Mouse (Mus musculus): ENCODE measurements around the gene Adgrd1. TPM values are rescaled to one million over a fixed set of nuclear protein-coding genes. Genes with fewer than 3 reads are reported as not detected.
"Not testable (repeated sequence)": the region's sequence is repeated elsewhere in the genome, so short reads cannot be mapped to it uniquely, and the experiment has no call there.

The Adgrd1 gene
- total RNA-seq, 2 experiments from 2014 or later, result 2.1 to 2.9 TPM

DNA sequence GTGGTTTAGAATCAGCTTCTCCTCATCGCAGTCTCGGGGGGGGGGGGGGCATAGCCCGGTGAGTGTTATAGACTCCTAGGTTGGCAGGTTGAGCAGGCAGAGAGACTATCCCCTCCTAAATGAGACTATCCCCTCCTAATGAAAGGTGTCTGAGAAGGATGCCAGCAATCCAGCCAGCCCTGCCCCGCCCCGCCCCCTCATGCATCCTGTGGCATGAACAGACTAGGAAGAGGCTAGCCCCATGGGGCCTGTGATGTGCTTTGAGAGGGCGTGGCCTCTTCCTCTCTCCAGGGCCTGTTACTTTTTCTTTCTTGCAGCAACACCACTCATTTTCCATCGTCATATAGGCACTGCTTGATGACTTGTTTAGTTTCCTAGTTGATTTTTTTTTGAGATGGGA lies 15.0 kb upstream of the Adgrd1 start:
- DNase-seq (ENCODE audit: low spot score in 2 of 2), result no peak
- intact Hi-C loops (cut with DNase I), result no loop called here

DNA sequence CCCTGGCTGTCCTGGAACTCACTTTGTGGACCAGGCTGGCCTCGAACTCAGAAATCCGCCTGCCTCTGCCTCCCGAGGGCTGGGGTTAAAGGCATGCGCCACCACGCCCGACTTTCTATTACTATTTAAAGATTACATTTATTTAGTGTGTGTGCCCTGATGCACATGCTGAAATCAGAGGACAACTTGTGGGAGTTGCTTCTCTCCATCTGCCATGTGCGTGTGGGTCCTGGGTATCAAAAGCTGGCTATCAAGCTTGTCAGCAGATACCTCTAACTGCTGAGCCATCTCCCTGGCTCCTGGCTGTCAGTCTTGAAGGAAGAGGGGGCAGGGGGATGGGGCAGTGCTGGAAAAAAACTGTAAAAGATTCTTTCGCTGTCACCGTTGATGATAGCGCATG lies 11.4 kb upstream of the Adgrd1 start:
- DNase-seq (ENCODE audit: low spot score in 2 of 2), result no peak
- intact Hi-C loops (cut with DNase I), result no loop called here

DNA sequence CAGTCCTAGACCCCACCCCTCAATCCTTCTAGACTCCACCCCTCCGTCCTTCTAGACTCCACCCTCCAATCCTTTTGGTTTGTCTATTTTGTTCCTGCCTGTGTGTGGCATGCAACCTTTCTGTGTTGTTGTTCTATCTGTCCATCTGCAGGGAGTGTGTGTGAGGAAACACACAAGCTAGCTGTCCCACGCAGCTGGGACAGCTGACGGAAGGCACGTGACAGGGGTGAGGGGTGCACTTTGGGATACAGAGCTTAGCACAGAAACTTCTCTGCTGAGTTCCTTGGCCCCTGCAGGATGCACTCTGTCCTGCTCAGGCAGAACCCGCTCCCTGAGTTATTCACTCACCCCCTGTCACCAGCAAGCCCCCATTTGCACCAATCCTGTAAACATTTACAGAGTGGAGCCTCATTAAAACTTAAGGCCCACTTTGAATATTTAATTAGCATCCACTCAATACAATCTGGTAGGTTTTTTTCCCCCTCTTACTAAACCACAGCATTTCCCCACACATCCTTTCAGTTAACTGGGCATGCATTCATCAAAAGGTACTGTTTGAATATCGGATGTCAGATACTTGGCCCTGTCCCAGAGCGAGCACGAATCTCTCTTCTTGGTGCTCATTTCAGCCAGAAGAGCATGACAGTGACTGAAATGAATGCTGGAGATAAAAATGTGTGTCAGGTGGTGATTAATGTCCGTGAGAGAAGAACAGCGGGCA lies 4.0 kb upstream of the Adgrd1 start:
- DNase-seq (ENCODE audit: low spot score in 2 of 2), result no peak
- intact Hi-C loops (cut with DNase I), result no loop called here

DNA sequence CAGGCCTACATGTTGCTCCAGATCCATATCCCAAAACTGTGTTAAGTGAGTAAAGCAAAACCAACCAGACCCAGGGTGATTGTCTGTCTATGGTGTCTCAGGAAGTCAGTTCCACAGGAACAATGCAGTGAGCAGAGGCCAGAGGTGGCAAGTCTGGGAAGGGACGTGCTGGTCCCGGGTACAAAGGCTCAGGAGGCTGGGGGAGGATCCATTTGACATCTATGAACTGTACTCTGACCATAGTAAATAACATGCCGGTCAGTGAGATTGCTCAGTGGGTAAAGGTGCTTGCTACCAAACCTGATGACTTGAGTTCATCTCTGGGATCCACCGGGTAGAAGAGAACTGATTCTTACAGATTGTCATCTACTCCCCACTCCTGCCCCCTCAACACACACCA lies 3.4 kb upstream of the Adgrd1 start:
- no peak for DNase-seq (ENCODE audit: low spot score in 2 of 2)
- intact Hi-C loops (cut with DNase I), result no loop called here

DNA sequence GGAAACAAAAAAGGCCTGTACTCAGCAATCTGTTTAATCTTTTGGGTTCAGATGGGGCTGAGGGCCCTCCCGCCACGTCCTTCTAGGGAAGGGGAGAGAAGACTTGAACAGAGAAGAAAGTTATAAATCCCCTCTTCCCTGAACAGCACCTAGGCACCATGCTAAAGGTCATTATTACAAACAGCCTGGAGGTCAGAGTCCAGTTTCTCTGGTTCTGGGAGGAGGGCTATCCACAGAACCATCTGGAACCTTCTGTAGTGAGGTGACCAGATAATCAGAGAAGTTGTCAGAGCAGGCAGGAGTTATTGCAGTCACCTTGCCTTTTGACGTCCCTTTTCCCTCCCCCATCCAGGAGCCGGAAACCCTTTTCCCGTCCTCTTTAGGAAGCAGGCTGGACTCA lies 2.3 kb upstream of the Adgrd1 start:
- intact Hi-C loops (cut with DNase I), result no loop called here

DNA sequence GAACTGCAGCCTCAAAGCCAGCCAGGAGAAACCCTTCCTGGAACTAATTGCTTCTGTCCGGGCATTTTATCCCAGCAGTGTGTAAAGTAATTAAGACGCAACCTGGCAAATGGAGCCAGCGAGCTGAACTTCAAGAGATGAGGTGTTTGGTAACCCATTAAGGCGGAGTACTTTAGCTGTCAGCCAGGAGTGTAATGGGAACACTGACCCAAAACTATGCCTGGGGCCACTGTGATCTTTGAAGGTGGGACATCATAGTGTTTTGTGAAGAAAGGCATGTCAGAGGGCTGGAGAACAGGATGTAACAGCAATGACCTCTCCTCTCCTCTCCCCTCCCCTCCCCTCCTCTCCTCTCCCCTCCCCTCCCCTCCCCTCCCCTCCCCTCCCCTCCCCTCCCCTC lies 7.5 kb downstream of the Adgrd1 start:
- DNase-seq (ENCODE audit: low spot score in 2 of 2), result no peak
- intact Hi-C loops (cut with DNase I), result no loop called here

More for the DNA sequence above, 2.3 kb upstream of the Adgrd1 start:
- DNase-seq (ENCODE audit: low spot score in 2 of 2), result no peak

DNA sequence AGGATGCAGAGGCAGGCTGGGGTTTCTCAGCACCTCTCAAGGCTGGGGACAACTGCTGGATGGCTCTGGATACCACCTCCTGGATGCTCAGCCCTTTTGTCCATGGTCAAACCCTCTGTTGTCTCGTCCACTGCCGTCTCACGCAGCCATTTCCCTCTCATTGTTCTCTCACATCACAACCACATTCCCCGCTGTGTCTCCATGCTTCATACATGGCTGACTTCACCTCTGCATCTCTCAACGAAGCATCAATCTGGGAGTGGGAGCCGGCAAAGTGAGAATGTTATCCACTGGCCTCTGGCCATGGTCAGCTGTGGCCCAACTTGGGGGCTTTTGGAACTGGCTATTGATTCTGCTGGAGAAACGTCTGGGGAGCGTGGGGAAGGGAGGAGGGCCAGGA lies 15.2 kb downstream of the Adgrd1 start:
- intact Hi-C loops (cut with DNase I), result no loop called here
- DNase-seq (ENCODE audit: low spot score in 2 of 2), result no peak

DNA sequence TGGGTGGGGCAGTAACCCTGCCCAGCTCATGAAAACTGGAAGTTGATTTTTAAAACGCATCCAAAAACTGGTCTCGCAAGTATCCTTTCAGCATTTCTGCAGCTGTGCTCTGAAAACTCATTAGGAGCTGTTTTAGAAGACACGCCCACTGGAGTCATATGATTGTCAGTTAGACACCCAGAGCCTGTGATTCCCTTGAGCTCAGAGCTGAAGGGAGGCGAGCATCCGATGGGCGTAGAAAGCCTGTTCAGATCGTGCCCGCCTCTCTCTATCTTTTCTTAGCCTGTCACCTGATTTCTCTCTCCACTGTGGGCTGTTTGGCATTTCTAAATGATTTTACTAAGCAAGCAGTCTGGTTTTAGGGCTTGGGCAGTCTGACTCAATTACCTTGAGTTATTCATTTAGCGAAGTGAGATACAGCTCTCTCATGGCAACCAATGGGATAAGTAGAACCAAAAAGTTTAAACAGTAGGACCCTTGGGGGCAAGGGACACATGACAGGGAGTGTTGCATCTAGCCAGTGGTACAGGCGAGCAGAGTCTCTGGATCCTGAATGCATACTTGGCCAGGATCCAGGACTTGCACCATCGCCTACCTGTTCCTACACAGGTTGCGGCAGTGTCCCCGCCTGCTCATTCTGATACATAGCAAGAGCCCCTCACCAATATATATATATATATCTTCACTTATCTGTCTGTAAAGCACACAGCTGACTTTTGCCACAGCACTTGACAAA lies 17.4 kb downstream of the Adgrd1 start:
- peak; percentile 74 to 90 for DNase-seq (ENCODE audit: low spot score in 2 of 2)
- intact Hi-C loops (cut with DNase I), result no loop called here

DNA sequence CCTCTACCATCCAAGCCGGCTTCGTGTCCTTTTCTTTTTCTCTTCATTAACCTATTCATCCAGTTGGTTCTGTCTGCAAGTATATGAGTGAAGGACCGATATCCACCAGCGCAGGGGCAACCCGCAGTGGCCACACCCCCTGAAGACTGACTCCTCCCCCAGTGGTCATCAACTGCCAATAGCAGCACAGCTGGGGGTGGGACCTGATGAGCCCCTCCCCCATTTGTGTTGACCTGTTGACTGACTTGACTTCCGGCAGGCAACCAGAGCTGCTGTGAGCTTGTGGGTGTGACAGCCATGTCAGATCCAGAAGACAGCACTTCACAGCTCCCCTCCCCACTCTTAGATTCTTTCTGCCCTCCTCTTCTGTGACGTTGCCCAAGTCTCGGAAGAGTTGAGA lies 19.7 kb downstream of the Adgrd1 start:
- intact Hi-C loops (cut with DNase I), result no loop called here
- no peak for DNase-seq (ENCODE audit: low spot score in 2 of 2)

DNA sequence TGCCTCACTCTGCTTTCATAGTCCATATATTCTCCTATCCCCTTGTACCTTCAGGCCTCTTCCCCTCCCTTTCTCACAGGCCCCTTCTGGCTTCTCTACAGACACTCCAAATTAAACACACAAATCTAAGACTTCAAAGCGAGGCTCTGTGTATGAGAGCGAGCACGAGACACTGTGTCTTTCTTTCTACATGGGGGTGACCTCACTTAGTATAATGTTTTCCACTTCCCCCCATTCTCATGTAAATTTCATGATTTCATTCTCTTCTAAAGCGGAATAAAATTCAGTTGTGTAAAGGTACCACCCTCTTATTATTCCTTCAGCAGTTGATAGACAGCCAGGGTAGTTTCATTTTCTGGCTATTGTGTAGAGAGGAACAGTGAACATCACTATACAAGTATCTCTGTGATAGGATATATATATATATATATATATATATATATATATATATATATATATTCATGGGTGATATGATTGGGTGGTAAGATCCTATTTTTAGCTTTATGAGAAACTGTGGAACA lies 21.1 kb downstream of the Adgrd1 start:
- DNase-seq (ENCODE audit: low spot score in 2 of 2), result no peak
- intact Hi-C loops (cut with DNase I), result no loop called here

DNA sequence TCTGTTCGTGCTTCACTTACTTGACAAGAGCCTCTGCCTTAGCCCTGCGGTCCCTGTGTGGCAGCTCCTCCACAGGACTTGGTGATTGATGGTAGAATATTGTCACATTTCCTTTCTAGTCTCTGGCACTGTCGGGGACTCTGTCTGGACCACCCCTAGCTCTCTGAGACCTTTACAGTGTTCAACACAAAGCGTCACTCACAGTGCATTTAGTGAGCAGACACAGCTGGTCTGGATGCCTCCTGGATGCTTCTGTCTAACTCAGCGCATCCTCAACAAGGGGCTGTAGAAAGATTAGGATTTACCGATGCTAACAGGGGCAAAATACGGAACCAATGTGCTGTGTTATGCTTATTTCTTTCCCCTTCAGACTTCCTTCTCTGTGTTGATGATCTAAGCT lies 22.0 kb downstream of the Adgrd1 start:
- DNase-seq (ENCODE audit: low spot score in 2 of 2), result no peak
- intact Hi-C loops (cut with DNase I), result no loop called here

DNA sequence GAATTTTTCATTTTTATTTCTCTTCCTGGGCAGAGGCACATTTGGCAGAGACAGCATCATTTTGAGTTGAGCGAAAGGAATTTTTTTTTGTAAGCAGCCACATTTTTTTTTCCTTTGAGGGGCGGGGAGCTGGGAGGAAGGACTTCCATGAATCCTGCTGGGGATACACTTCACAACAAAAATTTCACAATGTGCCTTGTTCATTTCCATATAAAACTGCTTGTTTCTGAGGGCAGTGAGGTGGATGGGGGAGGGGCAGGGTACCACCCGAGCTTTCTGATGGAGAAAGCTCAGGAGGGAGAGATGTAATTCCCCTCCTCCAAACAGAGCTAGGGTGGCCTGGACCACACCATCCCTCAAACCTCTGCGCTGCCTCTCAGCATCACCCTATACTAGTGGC lies 22.6 kb downstream of the Adgrd1 start:
- intact Hi-C loops (cut with DNase I), result no loop called here
- no peak for DNase-seq (ENCODE audit: low spot score in 2 of 2)

DNA sequence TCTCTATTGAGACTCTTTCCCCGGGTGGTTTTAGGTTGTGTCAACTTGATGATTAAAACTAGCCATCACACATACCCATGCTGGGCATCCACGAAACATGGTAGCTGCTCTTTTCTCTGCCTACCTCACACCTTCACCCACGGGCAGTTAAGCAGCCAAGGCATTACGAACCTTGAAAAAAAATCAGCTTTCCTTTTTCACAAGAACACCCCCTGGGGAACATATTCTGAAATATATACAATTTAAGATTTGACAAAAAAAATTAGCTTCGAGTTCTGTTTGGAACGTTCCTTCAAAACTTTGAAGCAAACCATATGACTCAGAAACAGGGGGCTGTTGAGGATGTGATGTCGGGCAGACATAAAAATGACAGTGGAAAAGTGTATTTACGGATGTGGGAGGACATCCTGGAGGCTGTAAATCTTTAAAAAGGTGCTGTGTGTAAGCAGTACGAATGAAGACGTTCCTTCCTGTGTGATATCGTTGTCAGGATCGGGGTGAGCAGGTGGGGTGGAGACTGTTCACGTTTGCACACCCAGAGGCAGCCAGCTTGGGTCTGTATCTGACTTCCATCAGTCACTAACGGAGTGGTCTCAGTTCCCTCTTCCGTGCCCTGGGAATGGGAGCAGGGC lies 25.2 kb downstream of the Adgrd1 start:
- DNase-seq (ENCODE audit: low spot score in 2 of 2), result peak in 1 of 2 experiments; percentile 56
- intact Hi-C loops (cut with DNase I), result loop anchor here (5.0 kb wide), 1 partner anchor 54 kb away; no protein-coding TSS in a partner anchor

DNA sequence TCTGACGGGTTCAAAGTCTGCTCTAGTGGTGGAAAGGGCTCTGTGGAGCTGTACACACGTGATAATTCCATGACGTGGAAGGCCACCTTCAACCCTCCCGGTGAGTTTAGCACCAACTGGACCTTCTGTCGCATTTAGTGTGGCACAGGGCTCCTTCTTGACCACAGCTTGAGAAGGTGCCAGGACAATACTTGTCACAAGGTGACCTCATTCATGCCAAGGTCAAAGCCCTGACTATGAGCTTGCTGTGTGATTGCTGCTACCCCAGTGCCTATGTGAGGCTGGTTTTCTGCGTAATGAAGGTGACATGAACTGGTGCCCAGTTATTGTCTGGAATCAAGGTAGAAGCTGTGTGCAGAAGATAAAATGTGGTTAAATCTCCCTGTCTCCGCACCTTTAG lies 25.9 kb downstream of the Adgrd1 start:
- intact Hi-C loops (cut with DNase I), result loop anchor here (5.0 kb wide), 1 partner anchor 55 kb away; no protein-coding TSS in a partner anchor
- DNase-seq (ENCODE audit: low spot score in 2 of 2), result no peak

DNA sequence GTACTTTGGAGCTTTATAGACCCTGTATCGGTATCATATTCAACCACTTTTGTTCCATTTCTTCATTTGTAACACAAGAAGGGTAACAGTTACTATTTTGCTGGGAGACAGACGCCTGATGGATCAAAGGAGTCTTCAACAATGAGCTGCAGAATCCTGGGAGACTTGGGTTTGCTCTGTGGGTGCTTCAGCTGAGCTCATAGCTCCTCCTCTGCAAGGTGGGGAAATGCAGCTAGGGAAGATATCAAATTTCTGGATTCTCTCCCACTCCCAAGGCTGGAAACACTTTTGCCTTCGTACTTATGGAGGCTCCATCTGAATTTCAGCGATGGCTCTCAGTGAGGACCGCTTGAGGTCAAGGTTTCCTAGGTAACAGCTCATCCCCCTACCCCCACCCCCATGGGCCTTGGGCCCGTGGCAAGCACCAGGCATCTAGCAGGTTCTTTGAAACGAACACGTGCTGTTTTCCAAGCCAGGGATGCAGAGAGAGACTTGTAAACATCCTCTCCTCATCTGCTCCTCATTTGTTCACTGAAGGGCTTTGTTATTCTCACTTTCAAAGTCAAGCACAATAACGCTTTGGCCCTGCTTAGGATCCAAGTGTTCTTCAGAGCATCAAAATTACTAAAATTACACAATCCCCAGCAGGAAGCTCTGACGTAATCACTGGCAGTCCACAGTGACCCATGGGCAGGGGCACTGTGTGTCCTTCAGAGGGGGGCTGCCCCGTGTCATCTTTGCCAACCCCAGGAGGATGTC lies 27.7 kb downstream of the Adgrd1 start:
- no peak for DNase-seq (ENCODE audit: low spot score in 2 of 2)
- intact Hi-C loops (cut with DNase I), result loop anchor here (5.0 kb wide), 1 partner anchor 57 kb away; no protein-coding TSS in a partner anchor

DNA sequence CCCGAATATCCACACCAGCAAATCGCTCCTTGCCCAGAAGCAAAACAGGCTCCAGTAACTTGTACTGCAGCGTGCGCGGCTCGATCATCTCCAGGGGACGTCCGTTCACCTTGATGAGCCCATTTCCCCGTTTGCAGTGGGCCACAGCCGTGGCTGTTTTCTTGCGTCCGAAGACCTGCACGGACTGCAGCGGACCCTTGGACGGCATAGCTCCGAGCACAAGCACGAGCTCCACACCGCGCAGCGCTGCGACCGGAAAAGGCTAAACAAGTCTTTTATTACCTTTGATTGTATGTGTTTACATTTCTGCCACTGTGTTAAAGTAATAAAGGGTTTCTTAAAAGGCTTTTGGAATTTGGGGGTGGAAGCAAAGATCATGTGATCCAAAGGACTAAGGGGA lies 31.8 kb downstream of the Adgrd1 start:
- DNase-seq (ENCODE audit: low spot score in 2 of 2); intact Hi-C loops (cut with DNase I): not testable (repeated sequence)

DNA sequence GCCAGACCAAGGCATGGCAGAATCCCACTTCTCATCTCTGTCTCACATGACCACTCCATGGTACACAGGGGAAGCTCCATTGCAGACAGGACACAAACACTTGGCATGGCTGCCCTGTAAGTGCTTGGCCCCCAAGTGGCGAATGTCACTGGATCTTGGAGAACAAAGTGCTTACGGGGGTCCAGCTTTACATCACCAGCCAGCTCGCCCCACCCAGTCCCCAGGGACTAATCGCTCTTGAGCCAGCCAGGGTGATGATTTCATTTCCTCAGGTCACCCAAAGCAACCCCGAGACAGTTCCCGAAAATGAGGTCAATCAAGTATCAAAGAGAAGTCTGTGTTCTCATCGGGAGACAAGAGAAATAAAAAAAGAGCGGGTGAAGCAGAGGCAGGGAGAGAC lies 33.8 kb downstream of the Adgrd1 start:
- intact Hi-C loops (cut with DNase I), result no loop called here

DNA sequence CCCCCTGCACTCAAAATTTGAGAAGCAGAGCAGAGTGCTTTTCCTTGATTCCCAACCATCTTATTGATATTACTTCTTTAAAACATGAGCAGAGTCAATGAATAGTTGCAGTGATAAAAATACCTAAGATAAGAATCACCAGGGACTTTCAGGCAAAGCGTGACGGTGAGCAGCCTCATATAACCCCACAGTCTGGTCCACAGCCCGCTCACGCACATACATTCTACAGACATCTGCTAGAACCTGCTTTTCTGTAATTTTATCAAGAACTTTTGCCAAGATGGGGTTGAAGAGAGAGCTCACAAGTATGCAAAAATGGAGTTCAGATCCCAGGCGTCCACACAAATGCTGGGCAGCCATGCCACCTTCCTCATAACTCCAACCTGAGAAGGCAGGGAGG lies 40.9 kb downstream of the Adgrd1 start:
- intact Hi-C loops (cut with DNase I), result loop anchor here (5.0 kb wide), 1 partner anchor 70 kb away; no protein-coding TSS in a partner anchor
- peak; percentile 57 to 83 for DNase-seq (ENCODE audit: low spot score in 2 of 2)

More for the DNA sequence above, 33.8 kb downstream of the Adgrd1 start:
- DNase-seq (ENCODE audit: low spot score in 2 of 2), result no peak

DNA sequence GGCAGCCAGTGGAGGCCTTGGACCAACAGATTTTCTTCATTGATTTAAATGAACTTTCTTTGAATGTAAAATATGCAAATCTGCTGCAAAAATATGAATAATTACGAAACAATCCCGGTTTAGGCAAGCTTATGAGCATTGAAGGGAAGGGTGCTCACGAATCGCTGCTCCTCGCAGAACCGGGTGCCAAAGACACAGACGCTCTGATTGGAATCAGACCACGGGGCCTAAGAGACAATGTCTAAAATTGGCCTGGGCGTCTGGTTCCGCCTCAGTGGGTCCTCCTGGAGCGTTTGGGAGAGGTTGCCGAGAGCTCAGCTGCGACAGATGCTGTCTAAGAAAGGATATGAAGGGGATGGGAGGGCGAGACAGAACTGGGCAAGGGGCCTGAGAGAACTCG lies 42.0 kb downstream of the Adgrd1 start:
- intact Hi-C loops (cut with DNase I), result loop anchor here (5.0 kb wide), 1 partner anchor 71 kb away; no protein-coding TSS in a partner anchor

More for the DNA sequence above, 42.0 kb downstream of the Adgrd1 start:
- peak; percentile 62 to 82 for DNase-seq (ENCODE audit: low spot score in 2 of 2)
